Mouse (Mus musculus) bone marrow macrophage, adult 2 months (primary cell): ENCODE measurements at regions not wholly inside any gene's neighbourhood (a gene's known extent, or its start where the extent isn't known, plus 50 kb on each side); places are given as distances from the start of the nearest gene placed in this dataset.

Experiments used
- H3K27ac ChIP-seq: 2 replicates; pipeline ENCODE4 v1.5.1; 2012; ENCODE audit warnings: low read depth, low read length; ENCODE audit not compliant: insufficient read depth
- H3K4me1 ChIP-seq: 2 replicates; pipeline ENCODE4 v1.6.1; 2012; ENCODE audit warnings: low read length; ENCODE audit not compliant: control insufficient read depth, insufficient read depth
- H3K4me3 ChIP-seq: 2 replicates; pipeline ENCODE4 v1.5.1; 2012; ENCODE audit warnings: mild to moderate bottlenecking, low read length, moderate library complexity; ENCODE audit not compliant: insufficient read depth
- CTCF ChIP-seq: IDR thresholded peaks from 2 replicates; pipeline ENCODE4 v1.5.1; 2012; ENCODE audit warnings: low read depth, mild to moderate bottlenecking, low read length, moderate library complexity
- POLR2A ChIP-seq: IDR thresholded peaks from 2 replicates; pipeline ENCODE4 v1.6.1; 2012; ENCODE audit warnings: mild to moderate bottlenecking, low read depth, low read length, borderline replicate concordance

- Histone ChIP-seq H3K4me1 (peaks cover 43% of the 10 kb centered on the region), H3K27ac (peak overlapping the region; percentile 77), H3K4me3 (no peak overlapping the region)
- TF ChIP-seq POLR2A (no peak), CTCF (no peak)
These were observed 131.9 kb downstream of the Snx18 start for GRCm38 (mm10) chr13:113486368-113486955.

- H3K4me1 ChIP-seq = peaks cover 36% of the 10 kb centered on the region
- TF ChIP-seq POLR2A = no peak
- no peak for TF ChIP-seq CTCF
- H3K27ac ChIP-seq = no peak overlapping the region
- no peak overlapping the region for H3K4me3 ChIP-seq
These were observed 132.9 kb downstream of the Snx18 start for GRCm38 (mm10) chr13:113485511-113485910.

- Histone ChIP-seq H3K27ac (no peak overlapping the region), H3K4me3 (no peak overlapping the region), H3K4me1 (peaks cover 24% of the 10 kb centered on the region)
- TF ChIP-seq CTCF (no peak), POLR2A (no peak)
These were observed 134.1 kb downstream of the Snx18 start for GRCm38 (mm10) chr13:113484159-113484762.

- no peak overlapping the region for H3K27ac ChIP-seq
- no peak for TF ChIP-seq POLR2A
- no peak for TF ChIP-seq CTCF
- no peak overlapping the region for H3K4me3 ChIP-seq
These were observed 135.5 kb downstream of the Snx18 start for GRCm38 (mm10) chr13:113482911-113483310.

GRCm38 (mm10) chr13:113477901-113478510, 140.4 kb downstream of the Snx18 start:
- no peak for TF ChIP-seq CTCF
- no peak for TF ChIP-seq POLR2A

More at GRCm38 (mm10) chr13:113482911-113483310, 135.5 kb downstream of the Snx18 start:
- H3K4me1 ChIP-seq = peaks cover 24% of the 10 kb centered on the region

GRCm38 (mm10) chr13:113470822-113471557, 147.4 kb downstream of the Snx18 start:
- TF ChIP-seq CTCF (no peak), POLR2A (no peak)
- Histone ChIP-seq H3K4me3 (no peak overlapping the region), H3K4me1 (peaks cover 7% of the 10 kb centered on the region; the same call in 1 of the 2 replicates), H3K27ac (no peak overlapping the region)

More at GRCm38 (mm10) chr13:113477901-113478510, 140.4 kb downstream of the Snx18 start:
- Histone ChIP-seq H3K4me3 (no peak overlapping the region), H3K27ac (no peak overlapping the region), H3K4me1 (no peaks in the 10 kb centered on the region; the same call in 1 of the 2 replicates)

- Histone ChIP-seq H3K4me3 (no peak overlapping the region), H3K27ac (no peak overlapping the region), H3K4me1 (peaks cover 5% of the 10 kb centered on the region; the same call in 1 of the 2 replicates)
- TF ChIP-seq CTCF = no peak
- no peak for TF ChIP-seq POLR2A
These were observed 153.9 kb downstream of the Snx18 start for GRCm38 (mm10) chr13:113464190-113465064.

GRCm38 (mm10) chr13:113463420-113463819, 154.9 kb downstream of the Snx18 start:
- peaks cover 5% of the 10 kb centered on the region; the same call in 1 of the 2 replicates for H3K4me1 ChIP-seq
- TF ChIP-seq CTCF = no peak
- TF ChIP-seq POLR2A = no peak

More at GRCm38 (mm10) chr13:113463420-113463819, 154.9 kb downstream of the Snx18 start:
- Histone ChIP-seq H3K4me3 (no peak overlapping the region), H3K27ac (no peak overlapping the region)
